Mouse (Mus musculus) cerebellum, postnatal 36 days (tissue): ENCODE measurements at regions not wholly inside any gene's neighbourhood (a gene's known extent, or its start where the extent isn't known, plus 50 kb on each side); places are given as distances from the start of the nearest gene placed in this dataset.
"Not testable (repeated sequence)": the region's sequence is repeated elsewhere in the genome, so short reads cannot be mapped to it uniquely, and the experiment has no call there.

ENCODE experiments used
- DNase-seq, 2 experiments: peaks; one replicate each; pipeline ENCODE4 v3.0.0; 2021 to 2022; ENCODE audit warnings: mixed read lengths in 2 of 2

- no peak for DNase-seq
Measured at GRCm38 (mm10) chr11:23079936-23080794, 72.8 kb downstream of the Fam161a start.

GRCm38 (mm10) chr11:23081616-23082015 lies 74.3 kb downstream of the Fam161a start:
- no peak for DNase-seq

GRCm38 (mm10) chr11:23083811-23084210 lies 76.5 kb downstream of the Fam161a start:
- DNase-seq = not testable (repeated sequence)

GRCm38 (mm10) chr11:23095287-23095686 lies 88.0 kb downstream of the Fam161a start:
- no peak for DNase-seq

- DNase-seq = not testable (repeated sequence)
Measured at GRCm38 (mm10) chr11:23095723-23096122, 88.4 kb downstream of the Fam161a start.

- DNase-seq = no peak
Measured at GRCm38 (mm10) chr11:23096451-23097222, 89.3 kb downstream of the Fam161a start.

DNA sequence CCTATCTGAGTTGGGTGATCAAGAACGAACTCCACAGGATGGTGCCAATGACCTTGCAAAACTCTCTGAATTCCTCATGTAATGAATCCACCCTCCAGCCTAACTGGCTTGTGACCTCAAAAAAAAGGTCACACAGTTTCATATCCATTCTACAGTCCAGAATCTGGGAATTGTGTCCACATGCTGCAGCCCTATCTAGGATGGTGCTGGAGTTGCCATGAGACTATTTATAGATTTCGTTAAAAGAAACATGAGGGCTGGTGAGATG lies 89.8 kb downstream of the Fam161a start:
- no peak for DNase-seq

- peak; percentile 4 to 25 for DNase-seq
Measured at GRCm38 (mm10) chr11:23114636-23115035, 107.3 kb downstream of the Fam161a start.

GRCm38 (mm10) chr11:23120533-23121210 lies 113.3 kb downstream of the Fam161a start:
- no peak for DNase-seq

DNA sequence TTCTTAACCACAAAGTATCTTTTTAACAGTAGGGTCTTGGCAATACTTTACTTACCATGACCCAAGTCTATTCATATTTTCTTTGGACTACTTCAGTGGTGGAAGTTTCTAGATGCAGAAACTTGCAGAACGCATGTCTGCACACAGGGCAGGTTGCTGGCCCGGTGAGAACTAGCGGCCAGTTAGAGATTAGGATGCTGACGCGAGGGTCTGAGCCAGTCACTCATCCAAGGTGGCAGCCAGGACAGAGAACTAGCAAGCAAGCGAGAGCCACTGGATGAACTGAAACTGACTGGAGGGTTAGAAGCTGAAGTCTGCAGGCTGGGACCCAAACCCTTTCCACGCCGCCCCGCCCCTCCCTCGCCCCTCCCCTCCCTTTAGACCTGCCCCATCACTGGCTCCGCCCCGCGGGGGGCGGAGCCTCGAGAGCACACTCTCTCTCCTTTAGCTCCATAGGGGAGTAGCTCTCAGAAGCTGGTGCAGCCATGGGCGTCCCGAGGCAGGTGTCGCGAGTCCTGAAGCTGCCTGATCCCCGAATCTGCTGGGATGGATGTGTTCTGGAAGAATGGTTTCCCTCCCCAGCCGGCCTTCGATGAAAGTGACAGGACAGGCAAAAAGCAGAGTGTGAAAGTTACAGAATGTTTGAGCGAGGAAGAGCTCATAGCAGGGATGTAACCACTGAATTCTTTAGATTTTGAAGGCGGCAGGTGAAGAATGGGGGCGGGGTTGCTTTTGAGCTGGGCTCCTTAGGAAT lies 117.0 kb downstream of the Fam161a start:
- DNase-seq = peak in 1 of 2 experiments; percentile 9

DNA sequence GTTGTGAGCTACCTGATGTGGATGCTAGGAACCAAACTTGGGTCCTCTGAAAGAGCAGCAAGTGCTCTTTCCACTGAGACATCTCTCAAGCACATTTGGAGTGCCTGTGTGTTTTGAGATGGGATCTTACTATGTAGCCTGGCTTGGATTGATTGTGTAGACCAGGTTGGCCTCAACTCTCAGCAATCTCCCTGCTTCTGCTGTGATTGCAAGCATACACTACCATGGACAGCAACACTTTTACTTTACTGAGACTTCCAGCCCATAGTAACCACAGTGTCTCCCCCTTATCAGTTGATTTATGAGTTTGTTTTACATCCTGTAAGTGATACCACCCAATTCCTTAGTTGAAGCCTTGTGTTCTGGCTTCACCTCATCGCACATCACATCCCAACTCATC lies 123.8 kb downstream of the Fam161a start:
- DNase-seq = no peak

DNA sequence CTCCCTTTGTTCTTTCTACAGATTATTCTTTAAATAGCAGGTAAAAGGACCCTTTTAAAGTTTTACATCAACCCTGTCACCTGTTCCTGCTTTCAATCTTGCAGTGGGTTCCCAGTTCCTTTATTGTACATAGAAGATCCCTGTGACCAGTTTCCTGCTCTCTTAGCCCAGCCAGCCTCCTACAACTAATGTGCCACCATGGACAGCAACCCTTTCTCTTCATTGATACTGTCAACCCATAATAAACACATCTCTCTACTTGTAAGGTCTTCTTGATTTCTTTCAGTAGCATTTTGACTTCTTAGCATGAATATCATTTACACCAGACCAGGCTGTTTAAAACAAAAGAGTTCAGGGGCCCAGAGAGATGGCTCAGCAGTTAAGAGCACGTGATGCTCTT lies 124.2 kb upstream of the Xpo1 start:
- no peak for DNase-seq

DNA sequence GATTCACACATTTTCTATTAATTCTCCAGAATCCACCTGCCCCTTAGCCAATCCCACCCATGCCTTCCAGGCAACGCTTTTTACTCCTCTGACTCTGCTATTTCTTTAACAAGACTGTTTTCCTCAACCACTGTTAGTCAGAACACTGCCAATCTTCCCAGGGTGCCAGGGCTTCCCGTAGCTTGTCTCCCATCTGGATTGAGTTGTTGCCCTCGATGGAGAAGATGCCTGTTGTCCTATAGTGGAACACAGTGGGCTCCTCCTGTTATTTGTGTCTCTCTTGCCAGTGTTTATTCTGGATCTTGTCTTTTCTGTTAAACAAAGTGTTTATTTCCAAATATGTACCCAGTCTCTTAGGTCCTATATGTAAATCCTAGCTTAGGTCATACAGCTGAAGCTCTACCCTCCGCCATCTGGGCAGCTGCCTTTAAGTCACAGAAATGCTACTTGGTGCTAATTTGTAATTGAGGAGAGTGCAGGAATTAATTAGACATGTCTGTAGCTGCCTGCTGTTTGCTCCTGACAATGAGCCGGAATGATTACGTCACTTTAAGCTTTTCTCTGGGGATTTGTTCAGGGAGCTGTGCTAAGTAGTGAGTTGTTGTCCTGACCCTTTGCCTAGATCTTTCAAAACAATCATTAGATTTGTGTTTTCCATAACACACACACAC lies 115.3 kb upstream of the Xpo1 start:
- no peak for DNase-seq

DNA sequence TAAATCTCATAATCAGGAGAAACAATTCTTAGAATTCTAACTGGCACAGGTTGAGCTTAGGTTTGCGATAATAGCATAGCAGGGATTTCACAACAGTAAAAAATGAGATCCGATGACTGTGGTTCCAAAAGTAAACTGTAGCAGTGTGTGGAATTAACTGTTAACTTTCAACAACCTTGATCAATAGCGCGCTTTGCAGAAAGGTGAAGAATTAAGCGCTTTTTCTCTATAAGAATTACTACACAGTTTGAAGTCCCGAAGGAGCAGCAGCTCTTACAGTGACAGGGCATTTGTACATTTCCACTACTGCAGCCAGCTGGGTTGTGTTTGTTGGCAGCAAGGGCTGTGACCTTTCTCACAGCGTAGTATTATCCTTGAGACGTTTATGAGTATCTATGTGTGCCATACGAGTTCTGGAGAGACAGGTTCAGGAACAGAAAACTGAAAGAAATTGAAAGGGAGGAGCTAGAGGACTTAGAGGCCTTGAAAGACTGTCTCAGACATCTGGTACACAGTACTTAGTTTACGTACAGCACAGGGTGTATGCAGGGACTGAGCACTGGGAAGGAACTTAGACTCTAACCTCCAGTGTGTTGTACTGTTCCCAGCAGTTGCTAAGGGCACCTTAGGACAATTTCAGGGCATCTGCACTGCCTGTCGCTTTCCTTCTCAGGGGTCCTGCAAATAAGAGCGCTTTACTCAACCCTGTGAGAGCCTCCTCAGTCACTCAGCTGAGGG lies 114.6 kb upstream of the Xpo1 start:
- DNase-seq = no peak

DNA sequence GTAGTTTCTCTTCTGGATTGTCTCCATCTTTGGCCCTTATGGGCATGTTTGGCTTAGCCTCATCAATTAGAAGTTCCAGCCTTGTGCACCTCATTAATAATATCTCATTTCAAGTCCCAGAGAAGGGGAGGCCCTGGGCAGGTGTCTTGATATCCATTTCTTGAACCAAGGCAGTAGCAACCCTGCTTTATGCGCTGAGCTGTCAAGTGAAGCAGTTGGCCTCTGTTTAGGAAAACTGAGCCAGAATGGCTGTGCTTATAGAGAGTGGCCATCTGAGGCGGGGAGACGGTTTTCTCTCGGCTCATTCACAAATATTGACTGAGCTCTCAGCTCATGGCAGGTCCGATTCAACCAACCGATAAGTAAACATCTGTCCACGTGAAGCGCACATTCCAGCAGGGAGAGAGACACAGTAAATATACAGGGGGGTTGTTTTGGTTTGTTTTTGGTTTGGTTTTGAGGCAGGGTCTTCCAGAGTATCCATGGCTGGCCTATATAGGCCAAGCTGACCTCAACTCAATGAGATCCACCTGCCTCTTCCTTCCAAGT lies 107.7 kb upstream of the Xpo1 start:
- DNase-seq = no peak

GRCm38 (mm10) chr11:23149556-23150244 lies 106.1 kb upstream of the Xpo1 start:
- peak in 1 of 2 experiments; percentile 9 for DNase-seq

GRCm38 (mm10) chr11:23154851-23155250 lies 101.0 kb upstream of the Xpo1 start:
- no peak for DNase-seq

- no peak for DNase-seq
Measured at GRCm38 (mm10) chr11:23168546-23169218, 87.2 kb upstream of the Xpo1 start.

- DNase-seq = no peak
Measured at GRCm38 (mm10) chr11:23169742-23170428, 86.0 kb upstream of the Xpo1 start.
